Mouse (Mus musculus) liver (tissue): ENCODE measurements around the gene Dusp22.

Experiments
- DNase-seq: peaks from one replicate; pipeline ENCODE4 v3.0.0-alpha.2; 2020; ENCODE audit warnings: mixed read lengths

Dusp22 gene

GRCm38 (mm10) chr13:30752581-30753187 is 92.9 kb downstream of the Dusp22 start:
- DNase-seq = no peak

GRCm38 (mm10) chr13:30753441-30753840 is 93.6 kb downstream of the Dusp22 start:
- DNase-seq = no peak

- no peak for DNase-seq
Measured at GRCm38 (mm10) chr13:30754066-30754465, 94.3 kb downstream of the Dusp22 start.

DNA sequence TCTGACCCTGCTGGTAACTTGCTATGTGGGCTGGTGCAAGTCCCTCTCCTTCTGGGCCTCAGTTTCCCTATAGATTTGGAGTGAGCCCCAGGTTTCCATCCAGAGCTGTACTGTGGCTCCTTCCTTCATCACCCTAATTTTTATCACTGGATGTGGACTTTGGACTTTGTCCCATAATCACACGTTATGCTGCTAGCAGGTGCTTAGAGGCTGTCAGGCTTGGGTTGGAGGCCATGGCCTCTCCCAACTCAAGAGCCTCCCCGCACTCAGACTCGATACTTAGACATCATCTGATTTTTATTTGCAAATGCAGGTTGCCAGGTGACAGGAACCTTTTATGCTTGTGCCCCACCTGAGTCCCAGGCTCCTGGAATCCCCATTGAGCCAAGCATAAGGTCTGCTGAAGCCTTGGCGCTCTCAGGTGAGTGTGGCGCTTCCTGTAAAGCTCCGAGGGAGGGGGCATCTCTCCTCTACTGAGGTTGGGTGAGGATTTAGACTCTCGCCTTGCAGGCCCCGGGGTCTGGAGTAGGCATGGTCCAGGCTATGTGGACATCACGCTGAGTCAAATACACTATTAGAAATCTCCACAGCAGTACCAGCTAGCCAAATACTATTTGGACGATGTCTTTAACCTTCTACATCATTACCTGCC is 95.2 kb downstream of the Dusp22 start:
- DNase-seq = no peak

GRCm38 (mm10) chr13:30755577-30755976 is 95.8 kb downstream of the Dusp22 start:
- no peak for DNase-seq

GRCm38 (mm10) chr13:30755998-30756639 is 96.3 kb downstream of the Dusp22 start:
- DNase-seq = no peak

DNA sequence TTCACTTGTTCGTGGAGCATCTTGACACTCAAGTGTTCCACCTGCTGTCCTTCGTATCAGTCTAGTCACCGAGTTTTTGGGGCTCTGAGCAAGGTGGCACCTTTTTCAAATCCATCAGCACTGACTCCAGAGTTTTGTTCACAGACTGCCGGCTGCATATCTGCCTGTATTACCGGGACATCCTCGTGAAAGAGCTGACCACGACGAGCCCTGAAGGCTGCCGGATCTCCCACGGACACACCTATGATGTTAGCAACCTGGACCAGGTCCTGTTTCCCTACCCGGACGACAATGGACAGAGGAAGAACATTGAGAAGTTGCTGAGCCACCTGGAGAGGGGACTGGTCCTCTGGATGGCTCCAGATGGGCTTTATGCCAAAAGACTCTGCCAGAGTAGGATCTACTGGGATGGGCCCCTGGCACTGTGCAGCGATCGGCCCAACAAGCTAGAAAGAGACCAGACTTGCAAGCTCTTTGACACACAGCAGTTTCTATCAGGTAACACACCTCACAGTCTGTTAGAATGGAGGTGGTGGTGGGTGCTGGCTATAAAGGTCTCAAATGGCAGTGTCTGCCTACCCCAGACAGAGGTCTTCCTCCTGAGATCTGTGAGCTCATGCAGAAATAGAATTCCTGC is 97.6 kb downstream of the Dusp22 start:
- DNase-seq = no peak

- no peak for DNase-seq
Measured at GRCm38 (mm10) chr13:30758789-30759381, 99.1 kb downstream of the Dusp22 start.

DNA sequence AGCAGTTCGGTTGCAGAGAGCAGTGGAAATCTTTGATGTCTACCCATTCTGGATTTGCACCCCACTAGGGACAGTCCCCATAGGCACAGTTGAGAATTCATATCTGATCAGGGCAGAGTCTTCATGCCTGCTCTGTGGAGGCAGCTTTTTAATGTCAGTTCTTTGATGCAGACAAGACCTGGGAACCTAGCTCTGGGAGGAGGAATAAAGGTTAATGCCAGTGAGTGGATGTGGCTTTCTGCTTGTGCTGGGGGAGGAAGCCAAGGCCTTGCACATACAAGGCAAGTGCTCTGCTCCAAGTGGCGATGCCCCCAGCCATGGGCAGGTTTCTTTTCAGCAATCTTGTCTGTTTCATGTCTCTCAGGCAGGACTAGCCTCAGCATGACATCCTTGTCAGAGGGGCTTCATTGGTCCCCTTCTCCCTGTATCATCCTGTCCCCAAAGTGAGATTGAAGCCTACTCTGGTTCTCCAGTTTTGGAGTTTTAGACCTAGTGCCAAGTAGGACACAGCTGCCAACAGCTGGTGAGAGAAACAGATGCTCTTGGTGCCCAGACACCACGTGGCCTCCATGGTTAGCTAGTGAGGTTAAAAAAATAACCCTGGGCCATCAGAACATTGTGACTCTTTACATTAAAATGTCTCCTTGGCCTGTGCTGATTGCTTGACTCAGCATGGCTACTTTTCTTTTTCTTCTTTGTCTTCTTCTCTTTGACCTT is 100.7 kb downstream of the Dusp22 start:
- DNase-seq = no peak
